Comparison of ENCODE assay signal across 8 mouse cellular contexts in the genomic region with DNA sequence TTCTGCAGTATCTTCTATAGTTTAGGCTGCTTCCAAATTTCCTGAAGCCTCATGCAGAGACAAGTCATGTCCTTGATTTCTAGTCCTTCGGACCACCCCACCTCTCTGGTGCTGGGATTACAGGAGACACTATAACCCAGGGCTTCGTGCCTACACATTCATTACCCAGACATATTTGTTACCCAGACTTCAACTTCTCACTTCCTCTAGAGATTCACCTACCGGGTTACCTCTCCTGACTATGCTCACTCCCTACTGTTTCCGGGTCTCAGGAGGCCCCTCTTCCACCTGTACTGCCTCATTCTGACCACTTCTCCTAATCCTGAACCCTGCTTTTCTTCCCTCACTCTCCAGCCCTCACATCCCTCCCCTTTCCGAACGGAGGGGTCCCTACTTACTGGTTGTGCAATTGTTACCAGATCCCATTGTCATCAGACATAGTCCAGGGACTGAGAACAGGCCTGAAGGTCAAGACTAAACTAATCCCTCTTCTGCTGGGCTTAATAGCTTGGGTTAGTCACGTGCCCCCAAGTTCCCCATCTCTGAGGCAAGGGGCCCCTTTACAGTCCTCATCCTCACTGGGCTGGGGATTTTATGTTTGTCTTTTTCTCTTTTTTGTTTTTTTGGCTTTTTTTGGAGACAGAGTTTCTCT. TPM values are rescaled to one million over a fixed set of nuclear protein-coding genes. Genes with fewer than 3 reads are reported as not detected.
DNase-seq lines count a peak whose midpoint lies in the region; ATAC-seq and TF ChIP-seq lines count a peak whose summit lies in the region.

A gene (minus strand): TSS at position 481 of the 652 bp plus-strand sequence.

- no peak for TF ChIP-seq POLR2A in limb, embryonic 14.5 days (IDR thresholded peaks at IDR 0.05; ENCODE audit: borderline replicate concordance, extremely low read depth, insufficient read depth, insufficient read length)

- no peaks in the 10 kb centered on the region for H3K9me3 ChIP-seq in hindbrain, embryonic 14.5 days (ENCODE audit: control insufficient read depth, low read length)
- H3K9me3 ChIP-seq in hindbrain, embryonic 12.5 days (replicated peaks): no peaks in the 10 kb centered on the region
- H3K9me3 ChIP-seq in limb, embryonic 14.5 days (ENCODE audit: control insufficient read depth, low read length): no peaks in the 10 kb centered on the region
- H3K9me3 ChIP-seq in stomach, postnatal 0 days (ENCODE audit: control insufficient read depth, low read length): no peaks in the 10 kb centered on the region

- ATAC-seq in hindbrain, embryonic 14.5 days (ENCODE audit: low FRiP score): no peak
- ATAC-seq in hindbrain, embryonic 12.5 days (ENCODE audit: low FRiP score): no peak
- ATAC-seq in limb, embryonic 14.5 days (ENCODE audit: low FRiP score, low read depth): no peak
- ATAC-seq in stomach, postnatal 0 days (ENCODE audit: low FRiP score, low TSS enrichment): 0 out of 2 replicates have a peak, but pooled peaks have one; percentile 14

- H3K9ac ChIP-seq in hindbrain, embryonic 14.5 days: no peak within 1 kb of the TSS
- H3K9ac ChIP-seq in hindbrain, embryonic 12.5 days: no peak within 1 kb of the TSS
- no peak within 1 kb of the TSS for H3K9ac ChIP-seq in limb, embryonic 14.5 days (ENCODE audit: low read depth, low read length, severe bottlenecking)
- H3K9ac ChIP-seq in stomach, postnatal 0 days (ENCODE audit: low read length): no peak within 1 kb of the TSS

- peaks cover 11% of the 10 kb centered on the region; the same call in 1 of the 2 replicates for H3K4me1 ChIP-seq in hindbrain, embryonic 14.5 days (replicated peaks; ENCODE audit: control insufficient read depth, insufficient read depth, low read length)
- peaks cover 4% of the 10 kb centered on the region for H3K4me1 ChIP-seq in hindbrain, embryonic 12.5 days
- H3K4me1 ChIP-seq in limb, embryonic 14.5 days (ENCODE audit: control insufficient read depth, insufficient read depth, low read length): peaks cover 8% of the 10 kb centered on the region
- H3K4me1 ChIP-seq in stomach, postnatal 0 days (replicated peaks; ENCODE audit: control insufficient read depth, insufficient read depth): no peaks in the 10 kb centered on the region

- H3K4me3 ChIP-seq in hindbrain, embryonic 14.5 days (replicated peaks; ENCODE audit: low read length): no peak within 1 kb of the TSS
- H3K4me3 ChIP-seq in hindbrain, embryonic 12.5 days: no peak within 1 kb of the TSS
- H3K4me3 ChIP-seq in limb, embryonic 14.5 days (replicated peaks; ENCODE audit: low read length): no peak within 1 kb of the TSS
- H3K4me3 ChIP-seq in stomach, postnatal 0 days (ENCODE audit: low read depth, low read length): no peak within 1 kb of the TSS

- TF ChIP-seq EP300 in stomach, postnatal 0 days (optimal IDR thresholded peaks at IDR 0.05): no peak

- H3K27ac ChIP-seq in hindbrain, embryonic 14.5 days: no peak within 1 kb of the TSS
- H3K27ac ChIP-seq in hindbrain, embryonic 12.5 days: no peak within 1 kb of the TSS
- 0 out of 2 replicates have a peak within 1 kb of the TSS, but pooled peaks have one; percentile 26 for H3K27ac ChIP-seq in limb, embryonic 14.5 days (replicated peaks; ENCODE audit: low read depth, low read length)
- no peak within 1 kb of the TSS for H3K27ac ChIP-seq in stomach, postnatal 0 days (replicated peaks)

- H3K4me2 ChIP-seq in hindbrain, embryonic 14.5 days (replicated peaks): no peak within 1 kb of the TSS
- no peak within 1 kb of the TSS for H3K4me2 ChIP-seq in hindbrain, embryonic 12.5 days (replicated peaks)
- H3K4me2 ChIP-seq in limb, embryonic 14.5 days (replicated peaks; ENCODE audit: low read depth, low read length, severe bottlenecking): no peak within 1 kb of the TSS
- no peak within 1 kb of the TSS for H3K4me2 ChIP-seq in stomach, postnatal 0 days (replicated peaks; ENCODE audit: low read depth)

- TF ChIP-seq CTCF in stomach, postnatal 0 days (IDR thresholded peaks at IDR 0.05; ENCODE audit: low read depth): no peak

- DNase-seq in hindbrain, embryonic 14.5 days (ENCODE audit: low spot score): no peak
- DNase-seq in urinary bladder, adult 2 months (ENCODE audit: low spot score): no peak
- DNase-seq in urinary bladder, postnatal 36 days (ENCODE audit: low spot score in 2 of 2): no peak
- no peak for DNase-seq in limb, embryonic 14.5 days (ENCODE audit: low spot score)
- DNase-seq in stomach, postnatal 0 days (ENCODE audit: low spot score): no peak
- no peak for DNase-seq in frontal cortex, postnatal 25 days (ENCODE audit: low spot score in 2 of 2)
- DNase-seq in adrenal gland, adult 18-20 months (ENCODE audit: low spot score in 2 of 2): no peak

- H3K36me3 ChIP-seq in hindbrain, embryonic 14.5 days (replicated peaks; ENCODE audit: control insufficient read depth, insufficient read depth): no peaks in the 10 kb centered on the region
- H3K36me3 ChIP-seq in hindbrain, embryonic 12.5 days: no peaks in the 10 kb centered on the region
- H3K36me3 ChIP-seq in limb, embryonic 14.5 days (ENCODE audit: control insufficient read depth, insufficient read depth, low read length): no peaks in the 10 kb centered on the region
- H3K36me3 ChIP-seq in stomach, postnatal 0 days (ENCODE audit: control insufficient read depth, insufficient read depth, low read length): no peaks in the 10 kb centered on the region

- WGBS in hindbrain, embryonic 14.5 days: 76% methylated on average over 7 of the region's 7 CpGs
- WGBS in hindbrain, embryonic 12.5 days: 67% methylated on average over 7 of the region's 7 CpGs
- 68% methylated on average over 7 of the region's 7 CpGs for WGBS in limb, embryonic 14.5 days
- 49% methylated on average over 7 of the region's 7 CpGs for WGBS in stomach, postnatal 0 days

- no peaks in the 10 kb centered on the region for H3K27me3 ChIP-seq in hindbrain, embryonic 14.5 days (ENCODE audit: control insufficient read depth, insufficient read depth, low read length)
- H3K27me3 ChIP-seq in hindbrain, embryonic 12.5 days: 0 out of 2 replicates have a peak, but pooled peaks cover 9% of the 10 kb centered on the region
- H3K27me3 ChIP-seq in limb, embryonic 14.5 days (ENCODE audit: control insufficient read depth, insufficient read depth, low read length): no peaks in the 10 kb centered on the region
- no peaks in the 10 kb centered on the region for H3K27me3 ChIP-seq in stomach, postnatal 0 days (ENCODE audit: control insufficient read depth, insufficient read depth, low read length)

RNA-seq across cellular contexts. Expression of the gene that starts here (rescaled TPM):
- 8.2 and 13.3 TPM in 2 replicates for polyA plus RNA-seq in hindbrain, embryonic 14.5 days (2014; fragmentation: Nextera tagmentation; extraction: Ambion mirVana)
- polyA plus RNA-seq in hindbrain, embryonic 12.5 days (2016; fragmentation: Nextera tagmentation; extraction: Ambion mirVana): 6.1 and 6.9 TPM in 2 replicates
- polyA plus RNA-seq in urinary bladder, adult 2 months (2012; rRNA removed): 20.4 and 23.0 TPM in 2 replicates
- polyA plus RNA-seq in limb, embryonic 14.5 days (2012; rRNA removed): 21.8 and 24.4 TPM in 2 replicates
- 23.2 and 29.2 TPM in 2 replicates for polyA plus RNA-seq in limb, embryonic 14.5 days (2014; fragmentation: Nextera tagmentation; extraction: Ambion mirVana)
- 17.5 and 19.3 TPM in 2 replicates for polyA plus RNA-seq in stomach, postnatal 0 days (2015; fragmentation: Nextera tagmentation; extraction: Ambion mirVana)
- 1 to 10 TPM; 3.5 to 4.1 TPM for total RNA-seq in adrenal gland, adult 18-20 months (2021)
